Mouse (Mus musculus) E14TG2a.4 (cell line): ENCODE results near the gene Ero1lb.

Experiments used
- CTCF ChIP-seq: conservative IDR thresholded peaks from 2 replicates; pipeline ENCODE4 v1.5.1; 2014; ENCODE audit warnings: low read length
- NANOG ChIP-seq: IDR thresholded peaks from 2 replicates; pipeline ENCODE4 v1.6.1; 2014; ENCODE audit warnings: borderline replicate concordance, low read length, mixed read lengths
- POU5F1 ChIP-seq: IDR thresholded peaks from 2 replicates; pipeline ENCODE4 v1.6.1; 2014; ENCODE audit warnings: low read length, borderline replicate concordance

GRCm38 (mm10) chr13:12543246-12543645 is 22.4 kb upstream of the Ero1lb start:
- TF ChIP-seq CTCF (no peak), POU5F1 (no peak), NANOG (no peak)
